Mouse (Mus musculus) bone marrow, adult 2 months (tissue): ENCODE results near the gene Nsmce4a.

Experiments
- CTCF ChIP-seq: fragments of 200-500 bp; IDR thresholded peaks from 2 replicates; pipeline ENCODE4 v1.5.1; 2011; ENCODE audit warnings: low read length, control low read depth; ENCODE audit not compliant: control insufficient read depth, insufficient read depth
- POLR2A ChIP-seq: fragments of 200-500 bp; IDR thresholded peaks from 2 replicates; pipeline ENCODE4 v1.6.1; 2011; ENCODE audit warnings: low read depth, mild to moderate bottlenecking, control low read depth, low read length, borderline replicate concordance; ENCODE audit not compliant: control insufficient read depth

GRCm38 (mm10) chr7:130597546-130597945, 24.6 kb upstream of the Nsmce4a start:
- TF ChIP-seq CTCF (no peak), POLR2A (no peak)
